Mouse (Mus musculus): ENCODE results near the gene Map3k5.

Gene Map3k5

DNA sequence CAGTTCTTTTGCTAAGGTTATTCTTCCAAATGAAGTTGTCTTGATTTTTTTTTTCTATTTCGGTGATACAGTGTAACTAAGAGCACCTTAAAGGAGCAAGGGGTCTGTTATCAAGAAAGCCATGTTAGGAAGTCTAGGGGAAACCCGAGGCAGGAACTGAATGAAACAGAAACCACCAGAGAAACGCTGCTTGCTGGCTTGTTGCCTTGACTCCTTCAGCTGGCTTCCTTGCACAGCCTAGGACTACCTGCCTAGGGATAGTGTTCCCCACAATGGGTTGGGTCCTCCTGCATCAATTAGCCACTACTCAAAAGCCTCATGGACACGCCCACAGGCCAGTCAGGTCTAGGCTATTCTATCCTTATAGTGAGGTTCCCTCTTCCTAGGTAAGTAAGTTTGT lies 106.4 kb downstream of the Map3k5 start:
- Histone ChIP-seq H3K36me3 (ENCODE audit: insufficient read depth, low read length) (no peaks in the 10 kb centered on the region), H3K27me3 (ENCODE audit: insufficient read depth, low read length) (no peaks in the 10 kb centered on the region), H3K9me3 (ENCODE audit: low read length) (no peaks in the 10 kb centered on the region), H3K4me3 (replicated peaks; ENCODE audit: low read length) (no peak overlapping the region), H3K4me1 (replicated peaks; ENCODE audit: low read depth, low read length) (no peaks in the 10 kb centered on the region)
- no peak for TF ChIP-seq NANOG (IDR thresholded peaks at IDR 0.05; ENCODE audit: borderline replicate concordance, low read length)
- TF ChIP-seq CTCF (conservative IDR thresholded peaks at IDR 0.05; ENCODE audit: low read length) = no peak
- TF ChIP-seq POU5F1 (IDR thresholded peaks at IDR 0.05; ENCODE audit: borderline replicate concordance, low read length) = no peak

DNA sequence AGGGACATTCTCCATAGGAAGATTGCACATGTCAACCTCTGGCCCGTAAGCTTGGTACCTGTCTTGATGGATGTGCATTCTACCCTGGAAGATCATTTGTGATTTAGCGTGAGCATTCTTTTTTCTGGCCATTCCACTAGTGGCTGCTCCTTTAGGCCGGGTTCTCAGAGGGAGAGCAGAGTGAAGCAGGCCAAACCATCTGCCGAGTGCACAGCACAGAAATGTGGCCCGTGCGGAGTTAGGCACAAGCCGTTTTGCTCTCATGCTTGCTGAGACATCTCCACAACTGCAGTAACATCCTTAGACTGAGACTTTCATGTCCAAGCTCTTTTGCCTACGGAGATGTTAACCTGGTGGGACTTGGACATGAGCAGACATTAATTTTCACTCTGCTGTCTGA lies 107.8 kb downstream of the Map3k5 start:
- no peaks in the 10 kb centered on the region for H3K9me3 ChIP-seq (ENCODE audit: low read length)
- H3K4me1 ChIP-seq (replicated peaks; ENCODE audit: low read depth, low read length) = no peaks in the 10 kb centered on the region
- H3K27me3 ChIP-seq (ENCODE audit: insufficient read depth, low read length) = no peaks in the 10 kb centered on the region
- no peak overlapping the region for H3K4me3 ChIP-seq (replicated peaks; ENCODE audit: low read length)
- TF ChIP-seq NANOG (IDR thresholded peaks at IDR 0.05; ENCODE audit: borderline replicate concordance, low read length) (no peak), POU5F1 (IDR thresholded peaks at IDR 0.05; ENCODE audit: borderline replicate concordance, low read length) (no peak), CTCF (conservative IDR thresholded peaks at IDR 0.05; ENCODE audit: low read length) (no peak)
- no peaks in the 10 kb centered on the region for H3K36me3 ChIP-seq (ENCODE audit: insufficient read depth, low read length)

DNA sequence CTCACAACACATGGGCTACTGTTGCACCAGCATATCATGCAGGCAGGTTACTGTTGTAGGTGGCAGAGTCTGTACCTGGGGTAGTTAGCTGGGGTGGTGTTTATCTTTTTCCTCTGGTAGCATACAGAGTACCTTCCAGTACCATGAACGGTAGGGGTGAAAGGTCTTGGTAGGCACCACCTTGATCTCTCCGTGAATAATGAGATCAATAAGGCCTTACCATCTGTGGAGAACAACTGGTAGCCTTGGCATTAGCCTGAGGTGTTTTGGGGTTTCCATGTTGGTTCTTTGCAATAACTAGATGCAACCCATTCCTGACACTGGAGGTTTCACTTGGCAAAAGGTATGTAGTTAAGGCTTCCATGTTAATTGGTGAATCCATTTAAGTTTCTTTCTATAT lies 109.8 kb downstream of the Map3k5 start:
- H3K36me3 ChIP-seq (ENCODE audit: insufficient read depth, low read length) = no peaks in the 10 kb centered on the region
- no peaks in the 10 kb centered on the region for H3K9me3 ChIP-seq (ENCODE audit: low read length)
- TF ChIP-seq CTCF (conservative IDR thresholded peaks at IDR 0.05; ENCODE audit: low read length) (no peak), NANOG (IDR thresholded peaks at IDR 0.05; ENCODE audit: borderline replicate concordance, low read length) (no peak)
- H3K4me3 ChIP-seq (replicated peaks; ENCODE audit: low read length) = no peak overlapping the region
- H3K27me3 ChIP-seq (ENCODE audit: insufficient read depth, low read length) = no peaks in the 10 kb centered on the region
- no peaks in the 10 kb centered on the region for H3K4me1 ChIP-seq (replicated peaks; ENCODE audit: low read depth, low read length)

DNA sequence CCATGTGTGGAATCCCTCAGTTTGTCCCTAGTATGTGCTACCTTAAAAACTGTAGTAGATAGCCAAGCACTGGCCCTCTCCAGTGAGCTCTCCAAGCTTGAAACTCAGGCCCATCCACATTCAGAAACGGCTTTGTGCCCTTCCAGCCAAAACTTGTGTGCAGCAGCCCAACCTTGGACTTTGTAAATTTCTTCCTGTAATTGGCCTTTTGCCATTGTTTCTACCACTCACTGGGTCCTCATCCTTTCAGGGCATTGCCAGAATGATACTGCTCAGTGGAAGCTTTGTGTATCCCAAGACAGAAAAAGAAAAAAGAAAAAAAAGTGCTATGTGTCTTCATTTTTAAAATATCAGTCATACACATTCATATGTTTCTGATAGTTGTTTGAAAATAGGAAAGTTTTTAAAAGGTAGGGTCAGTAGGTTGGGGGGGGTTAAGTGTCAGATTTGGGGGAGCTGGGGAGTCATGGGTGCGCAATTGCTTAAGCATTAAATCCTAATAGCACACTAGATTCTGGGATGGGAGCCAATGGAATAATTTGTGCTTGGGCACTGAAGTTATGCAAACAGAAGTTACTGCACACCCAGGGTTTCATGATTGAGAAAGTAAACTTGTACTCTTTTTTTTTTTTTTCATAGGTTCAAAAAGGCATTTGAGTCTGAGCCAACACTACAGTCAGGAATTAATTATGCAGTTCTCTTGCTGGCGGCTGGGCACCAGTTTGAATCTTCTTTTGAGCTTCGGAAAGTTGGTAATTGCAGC lies 111.6 kb downstream of the Map3k5 start:
- H3K4me1 ChIP-seq (replicated peaks; ENCODE audit: low read depth, low read length) = no peaks in the 10 kb centered on the region
- H3K9me3 ChIP-seq (ENCODE audit: low read length) = no peaks in the 10 kb centered on the region

DNA sequence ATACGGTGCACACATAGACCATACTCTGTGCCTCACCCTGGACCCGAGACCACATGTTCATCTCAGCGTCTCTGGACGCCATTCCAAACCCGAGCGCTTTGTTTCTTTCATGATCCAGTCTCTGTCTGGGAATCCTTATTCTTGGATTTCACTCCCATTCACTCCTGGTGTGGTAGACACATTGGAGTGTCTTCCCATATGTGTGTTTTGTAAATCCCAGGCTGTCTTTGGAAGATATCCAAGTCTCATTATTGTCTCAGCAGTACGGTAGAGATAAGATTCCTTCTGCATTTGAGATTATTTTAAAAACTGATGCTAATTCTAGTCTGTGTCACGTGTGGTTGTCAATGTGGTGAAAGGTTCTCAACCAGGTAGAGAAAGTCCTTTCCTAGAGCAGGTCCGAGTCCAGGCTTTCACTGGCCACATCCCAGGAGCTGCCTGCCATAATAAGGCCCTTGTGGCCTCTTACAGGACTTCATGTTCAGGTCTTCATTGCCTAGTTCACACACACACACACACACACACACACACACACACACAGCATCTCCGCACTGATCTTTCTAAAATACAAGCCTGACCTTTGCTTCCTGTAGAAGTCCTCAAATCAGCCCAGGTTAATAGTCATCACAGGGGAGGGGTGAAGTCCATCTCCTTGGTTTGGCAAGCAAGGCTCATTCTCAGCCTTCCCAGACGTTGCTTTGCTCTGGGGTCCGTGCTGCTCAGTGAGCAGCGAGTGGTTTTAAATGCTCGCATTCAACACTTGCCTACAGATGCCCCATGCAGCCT lies 122.8 kb downstream of the Map3k5 start:
- no peaks in the 10 kb centered on the region for H3K9me3 ChIP-seq (ENCODE audit: low read length)
- no peaks in the 10 kb centered on the region for H3K36me3 ChIP-seq (ENCODE audit: insufficient read depth, low read length)
- no peaks in the 10 kb centered on the region for H3K4me1 ChIP-seq (replicated peaks; ENCODE audit: low read depth, low read length)
- H3K4me3 ChIP-seq (replicated peaks; ENCODE audit: low read length) = no peak overlapping the region
- H3K27me3 ChIP-seq (ENCODE audit: insufficient read depth, low read length) = no peaks in the 10 kb centered on the region
- TF ChIP-seq NANOG (IDR thresholded peaks at IDR 0.05; ENCODE audit: borderline replicate concordance, low read length) (no peak), CTCF (conservative IDR thresholded peaks at IDR 0.05; ENCODE audit: low read length) (no peak), POU5F1 (IDR thresholded peaks at IDR 0.05; ENCODE audit: borderline replicate concordance, low read length) (no peak)

More for the DNA sequence above, 111.6 kb downstream of the Map3k5 start:
- Histone ChIP-seq H3K36me3 (ENCODE audit: insufficient read depth, low read length) (no peaks in the 10 kb centered on the region), H3K4me3 (replicated peaks; ENCODE audit: low read length) (no peak overlapping the region), H3K27me3 (ENCODE audit: insufficient read depth, low read length) (no peaks in the 10 kb centered on the region)
- TF ChIP-seq CTCF (conservative IDR thresholded peaks at IDR 0.05; ENCODE audit: low read length) (no peak), POU5F1 (IDR thresholded peaks at IDR 0.05; ENCODE audit: borderline replicate concordance, low read length) (no peak), NANOG (IDR thresholded peaks at IDR 0.05; ENCODE audit: borderline replicate concordance, low read length) (no peak)

DNA sequence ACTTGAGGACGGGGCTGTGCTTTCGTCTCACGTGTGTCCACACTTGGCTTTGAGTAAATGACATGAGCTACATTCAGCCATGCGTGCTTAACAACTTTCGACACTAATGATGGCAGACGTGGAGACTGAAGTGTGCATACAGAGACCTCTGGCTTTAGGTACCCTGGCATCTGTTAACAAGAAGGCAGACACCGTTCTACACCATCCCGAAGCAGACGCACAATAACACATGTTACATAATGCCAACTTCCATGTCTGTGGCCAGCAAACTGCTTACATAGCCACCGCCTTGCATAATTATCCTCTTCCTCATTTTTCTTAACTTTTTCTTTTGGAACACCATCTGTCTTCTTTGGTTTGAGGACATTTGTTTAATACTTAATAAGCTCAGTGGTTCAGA lies 123.8 kb downstream of the Map3k5 start:
- Histone ChIP-seq H3K36me3 (ENCODE audit: insufficient read depth, low read length) (no peaks in the 10 kb centered on the region), H3K27me3 (ENCODE audit: insufficient read depth, low read length) (no peaks in the 10 kb centered on the region), H3K9me3 (ENCODE audit: low read length) (no peaks in the 10 kb centered on the region), H3K4me3 (replicated peaks; ENCODE audit: low read length) (no peak overlapping the region), H3K4me1 (replicated peaks; ENCODE audit: low read depth, low read length) (no peaks in the 10 kb centered on the region)
- TF ChIP-seq POU5F1 (IDR thresholded peaks at IDR 0.05; ENCODE audit: borderline replicate concordance, low read length) (no peak), NANOG (IDR thresholded peaks at IDR 0.05; ENCODE audit: borderline replicate concordance, low read length) (no peak), CTCF (conservative IDR thresholded peaks at IDR 0.05; ENCODE audit: low read length) (no peak)

DNA sequence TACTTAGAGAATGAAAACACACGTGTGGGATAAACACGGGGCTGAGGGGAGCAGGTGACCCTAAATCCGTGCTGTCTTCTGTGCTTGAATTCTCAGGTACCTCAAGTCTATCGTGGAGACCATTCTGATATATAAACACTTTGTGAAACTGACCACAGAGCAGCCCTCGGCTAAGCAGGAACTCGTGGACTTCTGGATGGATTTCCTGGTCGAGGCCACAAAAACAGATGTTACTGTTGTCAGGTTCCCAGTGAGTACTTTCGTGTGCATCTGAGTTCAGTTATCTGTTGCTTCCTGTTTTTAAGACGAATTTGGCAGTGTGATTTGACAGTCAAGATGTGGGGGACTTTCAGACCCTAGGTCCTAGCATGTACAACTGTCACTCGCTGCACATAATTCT lies 124.6 kb downstream of the Map3k5 start:
- Histone ChIP-seq H3K4me1 (replicated peaks; ENCODE audit: low read depth, low read length) (no peaks in the 10 kb centered on the region), H3K4me3 (replicated peaks; ENCODE audit: low read length) (no peak overlapping the region), H3K27me3 (ENCODE audit: insufficient read depth, low read length) (no peaks in the 10 kb centered on the region), H3K9me3 (ENCODE audit: low read length) (no peaks in the 10 kb centered on the region), H3K36me3 (ENCODE audit: insufficient read depth, low read length) (no peaks in the 10 kb centered on the region)
- TF ChIP-seq CTCF (conservative IDR thresholded peaks at IDR 0.05; ENCODE audit: low read length) (no peak), NANOG (IDR thresholded peaks at IDR 0.05; ENCODE audit: borderline replicate concordance, low read length) (no peak), POU5F1 (IDR thresholded peaks at IDR 0.05; ENCODE audit: borderline replicate concordance, low read length) (no peak)

DNA sequence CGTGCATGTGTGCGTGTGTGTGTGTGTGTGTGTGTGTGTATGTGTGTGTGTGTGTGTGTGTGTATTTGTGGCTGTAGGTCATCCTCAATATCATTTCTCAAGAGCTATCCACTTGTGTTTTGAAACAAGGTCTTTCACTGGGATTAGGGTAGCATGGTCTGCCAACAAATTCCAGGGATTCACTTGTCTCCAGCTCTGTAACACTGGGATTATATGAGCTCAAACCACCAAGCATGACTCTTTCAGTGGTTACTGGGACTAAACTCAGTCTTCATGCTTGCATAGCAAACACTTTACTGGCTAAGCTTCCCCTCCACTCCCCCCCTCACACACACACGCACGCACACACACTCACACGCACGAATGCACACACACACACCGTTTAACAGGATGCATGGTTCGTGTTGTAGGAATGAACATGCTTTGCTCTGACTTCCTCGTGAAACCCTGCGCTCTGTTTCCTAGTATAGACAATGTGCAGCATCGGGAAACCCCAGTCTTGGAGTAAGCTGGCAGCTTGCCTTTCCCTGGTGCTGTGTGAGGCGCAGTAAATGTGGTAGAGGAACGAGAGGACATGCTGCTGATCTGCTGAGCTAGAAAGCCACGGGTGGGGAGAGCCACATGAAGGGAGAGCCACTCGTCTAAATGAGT lies 126.2 kb downstream of the Map3k5 start:
- Histone ChIP-seq H3K9me3 (ENCODE audit: low read length) (no peaks in the 10 kb centered on the region), H3K36me3 (ENCODE audit: insufficient read depth, low read length) (no peaks in the 10 kb centered on the region), H3K27me3 (ENCODE audit: insufficient read depth, low read length) (no peaks in the 10 kb centered on the region), H3K4me3 (replicated peaks; ENCODE audit: low read length) (no peak overlapping the region), H3K4me1 (replicated peaks; ENCODE audit: low read depth, low read length) (no peaks in the 10 kb centered on the region)
- TF ChIP-seq NANOG (IDR thresholded peaks at IDR 0.05; ENCODE audit: borderline replicate concordance, low read length) (no peak), POU5F1 (IDR thresholded peaks at IDR 0.05; ENCODE audit: borderline replicate concordance, low read length) (no peak), CTCF (conservative IDR thresholded peaks at IDR 0.05; ENCODE audit: low read length) (no peak)
